Mouse (Mus musculus): ENCODE data around the gene Gabra5.

Gene Gabra5

GRCm38 (mm10) chr7:57509681-57510141, at the start of gene Gabra5:
Gabra5 (minus strand) TSS chr7:57510059.
- DNase-seq (ENCODE audit: low spot score) = peak; percentile 72

GRCm38 (mm10) chr7:57538565-57538964, 28.7 kb upstream of the Gabra5 start:
- DNase-seq (ENCODE audit: low spot score) = peak; percentile 29

- no peak for DNase-seq (ENCODE audit: low spot score)
Measured at GRCm38 (mm10) chr7:57532676-57533075, 22.8 kb upstream of the Gabra5 start.

DNA sequence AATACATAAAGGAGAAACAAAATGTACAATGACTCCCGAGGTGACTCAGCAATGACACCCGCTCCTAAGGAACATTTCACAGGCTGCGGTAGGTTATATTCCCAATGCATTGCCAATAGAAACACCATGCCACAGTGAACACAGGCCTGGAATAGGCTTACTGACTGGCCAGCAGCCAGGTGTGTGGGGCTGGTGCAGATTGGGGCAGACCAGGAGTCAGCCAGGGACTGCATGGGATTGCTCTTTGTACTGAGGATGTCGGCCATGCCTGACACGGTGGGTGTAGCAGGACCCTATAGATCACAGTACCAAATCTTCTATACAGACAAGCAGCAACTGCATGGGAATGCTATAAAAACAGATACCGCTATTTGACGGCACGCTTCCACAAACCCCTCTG, 20.1 kb upstream of the Gabra5 start:
- no peak for DNase-seq (ENCODE audit: low spot score)

- DNase-seq (ENCODE audit: low spot score) = no peak
Measured at GRCm38 (mm10) chr7:57529451-57529850, 19.6 kb upstream of the Gabra5 start.

- DNase-seq (ENCODE audit: low spot score) = peak; percentile 11
Measured at GRCm38 (mm10) chr7:57512955-57513354, 3.1 kb upstream of the Gabra5 start.

DNA sequence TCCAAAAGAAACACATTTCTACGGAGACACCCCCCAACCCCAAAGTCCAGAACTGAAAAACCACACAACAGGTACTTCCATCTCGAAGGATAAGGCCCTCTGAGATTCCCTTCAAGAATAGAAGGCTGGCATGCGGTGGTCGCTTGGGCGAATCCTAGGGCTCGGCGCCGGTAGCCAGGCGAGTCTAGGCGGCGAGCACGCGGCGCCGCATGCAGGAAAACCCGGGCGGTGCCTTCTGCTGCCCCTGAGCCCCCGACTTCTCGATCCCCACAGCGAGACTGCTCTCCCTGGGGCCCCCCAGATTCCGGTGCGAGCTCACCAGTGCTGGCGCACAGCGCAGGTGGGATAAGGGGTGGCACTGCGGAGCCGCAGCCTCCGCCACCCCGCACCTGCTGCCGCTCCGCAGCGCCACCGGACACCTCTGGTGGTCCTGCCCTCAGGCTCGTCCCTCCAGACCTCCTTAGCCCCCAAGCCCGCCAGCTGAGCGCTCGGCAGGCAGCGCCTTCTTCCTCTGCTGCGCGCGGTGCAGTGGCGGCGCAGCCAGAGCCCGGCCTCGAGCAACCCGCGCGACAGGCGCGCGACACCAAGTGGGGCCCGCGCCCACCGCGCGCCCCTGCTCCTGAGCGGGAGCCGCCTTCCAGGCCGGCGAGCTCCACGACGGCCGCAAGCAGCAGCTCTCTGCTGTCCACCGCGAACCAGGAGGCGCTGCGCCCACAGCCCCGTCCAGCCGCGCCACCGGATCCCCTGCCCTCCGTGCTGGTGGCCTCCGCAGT, 813 bp downstream of the Gabra5 start:
- peak; percentile 41 for DNase-seq (ENCODE audit: low spot score)

DNA sequence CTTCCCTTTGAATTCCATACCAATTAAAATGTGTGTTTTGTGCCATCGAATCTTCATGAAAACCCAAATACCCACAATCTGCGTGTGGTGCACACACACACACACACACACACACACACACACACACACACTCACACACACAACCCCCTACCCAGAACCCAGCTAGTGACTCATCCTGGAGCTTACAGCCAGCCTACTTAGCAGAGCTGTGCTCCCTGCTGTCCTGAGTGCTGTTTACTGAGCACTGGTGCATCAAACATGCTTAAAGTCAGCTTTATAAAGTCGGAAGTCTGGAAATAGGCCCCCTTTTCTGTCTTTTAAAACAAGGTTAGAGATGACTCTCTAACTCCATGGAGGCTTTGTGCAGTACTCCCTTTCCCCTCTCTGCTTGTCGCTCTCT, 7.0 kb downstream of the Gabra5 start:
- no peak for DNase-seq (ENCODE audit: low spot score)

DNA sequence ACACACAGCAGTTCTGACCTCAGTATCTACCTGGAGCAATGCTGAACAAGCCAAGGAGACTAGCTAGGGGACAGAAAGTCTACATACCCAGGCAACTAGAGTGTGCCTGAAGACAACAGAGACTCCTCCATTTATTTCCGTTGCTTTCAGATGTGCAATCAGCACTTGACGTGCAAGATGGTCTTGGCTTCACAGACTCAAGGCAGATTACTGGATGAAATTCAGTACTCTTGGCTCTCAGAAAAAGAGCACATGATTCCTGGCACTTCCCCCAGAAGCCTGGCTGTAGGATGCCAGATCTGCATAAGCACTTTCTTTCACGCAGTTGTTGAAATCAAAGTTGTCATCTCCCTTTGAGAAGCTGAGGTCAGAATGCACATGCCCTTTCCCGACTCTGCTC, 18.1 kb downstream of the Gabra5 start:
- no peak for DNase-seq (ENCODE audit: low spot score)

GRCm38 (mm10) chr7:57486907-57487306, 23.0 kb downstream of the Gabra5 start:
- DNase-seq (ENCODE audit: low spot score) = no peak

DNA sequence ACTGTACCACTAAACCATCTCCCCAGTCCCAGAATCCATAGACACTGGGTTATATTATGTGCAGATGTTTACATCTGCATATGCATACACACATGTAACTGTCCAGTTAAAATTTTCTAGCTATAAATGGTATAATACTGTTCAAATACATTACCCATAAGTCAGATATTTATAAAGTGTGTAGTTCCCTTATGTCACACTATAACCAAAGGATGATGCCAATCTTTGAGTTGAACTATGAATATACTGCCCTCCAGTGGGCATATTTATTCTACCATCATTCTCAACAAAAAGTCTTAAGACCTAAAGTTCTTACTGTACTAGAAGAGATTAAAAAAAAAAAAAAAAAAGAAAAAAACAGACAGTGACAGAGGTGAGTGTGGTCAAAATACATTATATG, 27.0 kb downstream of the Gabra5 start:
- DNase-seq (ENCODE audit: low spot score) = no peak

DNA sequence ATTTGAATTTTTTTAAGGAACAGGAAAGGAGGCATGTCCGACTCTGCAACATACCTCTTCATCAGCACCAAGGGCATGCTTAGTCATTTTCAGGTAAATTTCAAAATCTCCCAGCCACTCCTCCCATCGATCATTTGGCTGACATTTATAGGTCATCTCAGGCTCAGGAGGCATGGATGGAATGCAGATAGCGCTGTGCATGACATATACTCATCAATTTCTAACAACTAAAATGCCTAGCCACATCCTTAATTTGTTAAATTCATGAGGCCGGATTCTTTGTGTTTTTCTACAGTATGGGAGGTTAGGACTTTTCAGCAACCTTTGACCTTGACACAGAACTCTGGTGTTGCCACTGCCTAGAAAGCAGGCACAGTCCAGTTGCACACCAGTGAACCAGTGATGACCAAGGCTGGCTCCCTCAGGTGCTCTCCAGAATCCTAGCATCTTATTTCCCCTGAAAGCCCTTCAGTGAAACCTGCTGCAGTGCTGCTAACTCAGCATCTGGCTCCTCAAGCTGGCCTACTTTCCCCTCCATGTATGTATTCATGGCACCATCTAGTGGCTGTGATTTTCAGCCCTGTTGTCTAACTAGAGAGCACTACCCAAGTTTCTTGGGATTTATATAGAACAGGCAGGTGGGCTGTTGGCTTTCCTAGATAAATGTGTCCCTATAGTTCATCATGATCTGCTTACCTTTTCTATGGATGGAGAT, 35.9 kb downstream of the Gabra5 start:
- peak; percentile 74 for DNase-seq (ENCODE audit: low spot score)

DNA sequence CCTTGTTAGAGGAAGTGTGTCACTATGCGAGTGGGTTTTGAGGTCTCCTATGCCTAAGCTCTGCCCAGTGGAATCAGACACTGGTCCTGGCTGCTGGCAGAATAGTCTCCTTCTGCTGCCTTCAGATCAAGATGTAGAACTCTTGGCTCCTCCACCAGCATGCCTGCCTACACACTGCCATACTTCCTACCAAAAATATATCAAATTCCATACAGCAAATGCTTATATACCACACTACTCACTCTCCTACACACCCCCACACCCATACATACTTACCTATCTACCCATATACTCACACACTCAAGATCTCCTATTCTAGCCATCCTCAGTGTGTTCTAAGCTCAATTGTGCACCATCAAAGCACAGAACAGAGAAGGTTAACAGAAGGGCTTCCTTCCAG, 38.5 kb downstream of the Gabra5 start:
- no peak for DNase-seq (ENCODE audit: low spot score)

- DNase-seq (ENCODE audit: low spot score) = no peak
Measured at GRCm38 (mm10) chr7:57460354-57460753, 49.5 kb downstream of the Gabra5 start.

- DNase-seq (ENCODE audit: low spot score) = no peak
Measured at GRCm38 (mm10) chr7:57448239-57448638, 61.6 kb downstream of the Gabra5 start.

GRCm38 (mm10) chr7:57422675-57423074, 87.2 kb downstream of the Gabra5 start:
- DNase-seq (ENCODE audit: low spot score) = no peak

- DNase-seq (ENCODE audit: low spot score) = no peak
Measured at GRCm38 (mm10) chr7:57421044-57421443, 88.8 kb downstream of the Gabra5 start.

GRCm38 (mm10) chr7:57419392-57419791, 90.5 kb downstream of the Gabra5 start, which contains the start of gene Gabrb3:
Gabrb3 (plus strand) TSS chr7:57419692.
- no peak for DNase-seq (ENCODE audit: low spot score)

- no peak for DNase-seq (ENCODE audit: low spot score)
Measured at GRCm38 (mm10) chr7:57412896-57413295, 97.0 kb downstream of the Gabra5 start.

DNA sequence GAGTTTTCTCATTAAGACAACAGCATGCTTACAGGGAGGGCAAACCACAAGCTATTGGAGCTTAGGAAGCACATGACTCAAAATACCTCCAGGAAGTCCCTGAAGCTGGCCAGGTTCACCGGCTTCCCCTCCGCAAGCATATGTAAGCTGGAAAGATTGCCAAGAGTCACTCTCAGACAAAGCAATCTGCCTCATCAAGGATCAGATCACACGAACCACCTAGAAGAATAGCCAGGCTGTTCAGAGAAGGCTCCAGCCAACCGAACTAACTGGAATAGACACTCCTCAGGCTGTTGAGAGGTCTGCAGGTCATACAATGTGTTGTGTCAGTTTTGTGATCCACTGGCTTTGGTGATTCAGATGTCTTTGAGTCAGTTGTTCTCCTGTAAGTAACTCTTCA, 98.7 kb downstream of the Gabra5 start:
- DNase-seq (ENCODE audit: low spot score) = no peak

GRCm38 (mm10) chr7:57393551-57393950, 116.3 kb downstream of the Gabra5 start:
- no peak for DNase-seq (ENCODE audit: low spot score)

DNA sequence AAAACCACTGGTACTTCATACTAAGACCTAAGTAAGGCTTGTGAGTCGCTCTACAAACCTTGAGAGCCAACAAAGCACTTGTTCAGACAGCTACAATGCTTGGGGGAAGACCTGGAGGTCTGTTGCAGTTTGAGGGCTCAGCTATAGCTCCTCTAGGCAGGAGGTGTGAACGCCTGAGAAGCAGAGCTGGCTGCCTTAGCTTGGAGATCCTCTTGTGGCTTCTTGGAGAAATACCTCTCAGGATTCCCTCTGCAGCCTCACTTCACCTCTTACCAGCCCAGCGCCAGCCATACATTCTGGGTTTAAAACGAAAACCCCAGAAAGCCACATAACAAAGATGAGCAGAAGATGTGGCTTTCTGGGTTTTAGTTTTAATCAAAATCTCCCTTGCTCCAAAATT, 119.8 kb downstream of the Gabra5 start:
- no peak for DNase-seq (ENCODE audit: low spot score)

GRCm38 (mm10) chr7:57387341-57387654, 122.6 kb downstream of the Gabra5 start:
- no peak for DNase-seq (ENCODE audit: low spot score)
